Mouse (Mus musculus) frontal cortex, postnatal 10 days (tissue): ENCODE data around the gene Slc22a12.

Experiments used
- DNase-seq, 2 experiments: peaks; one replicate each; pipeline ENCODE4 v3.0.0; 2022; ENCODE audit warnings: low spot score in 2 of 2, mixed read lengths in 1 of 2

The Slc22a12 gene

DNA sequence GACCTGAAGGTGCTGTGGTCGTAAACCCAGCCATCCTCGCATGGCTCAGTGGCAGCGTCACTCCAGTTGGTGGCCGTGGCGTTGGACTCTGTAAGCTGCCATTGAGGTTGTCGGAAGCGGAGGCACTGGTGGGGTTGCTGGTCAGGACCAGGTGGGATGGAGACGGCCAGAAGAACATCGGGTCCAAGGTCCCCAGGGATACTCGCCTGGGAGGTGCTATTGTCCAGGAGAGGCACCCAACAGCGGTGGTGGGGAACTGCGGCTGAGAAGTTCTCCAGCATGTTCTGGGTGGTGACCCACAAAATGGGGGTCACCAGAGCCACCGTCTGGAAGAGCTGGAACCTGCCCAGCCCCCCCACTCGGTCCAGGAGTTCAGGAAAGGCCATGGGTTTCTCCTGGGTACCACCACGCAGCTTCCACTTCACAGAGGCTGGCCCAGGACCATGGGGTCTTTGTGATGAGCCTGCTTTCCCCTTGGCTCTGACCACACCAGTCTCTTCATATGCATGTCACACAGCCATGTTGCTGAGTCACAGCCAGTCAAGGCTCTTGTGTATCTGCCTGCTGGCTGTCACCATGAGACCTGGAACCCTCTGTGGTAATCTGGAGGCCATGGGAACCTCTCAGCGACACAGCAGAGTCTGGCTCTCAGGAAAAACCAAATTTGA, at the start of gene Slc22a12:
TSS of gene Slc22a12 (minus strand) at position 666 of the 668 bp plus-strand sequence.
- DNase-seq = peak in 1 of 2 experiments; percentile 7

- DNase-seq = no peak
These were observed 29.2 kb upstream of the Slc22a12 start for GRCm38 (mm10) chr19:6572001-6572400.

DNA sequence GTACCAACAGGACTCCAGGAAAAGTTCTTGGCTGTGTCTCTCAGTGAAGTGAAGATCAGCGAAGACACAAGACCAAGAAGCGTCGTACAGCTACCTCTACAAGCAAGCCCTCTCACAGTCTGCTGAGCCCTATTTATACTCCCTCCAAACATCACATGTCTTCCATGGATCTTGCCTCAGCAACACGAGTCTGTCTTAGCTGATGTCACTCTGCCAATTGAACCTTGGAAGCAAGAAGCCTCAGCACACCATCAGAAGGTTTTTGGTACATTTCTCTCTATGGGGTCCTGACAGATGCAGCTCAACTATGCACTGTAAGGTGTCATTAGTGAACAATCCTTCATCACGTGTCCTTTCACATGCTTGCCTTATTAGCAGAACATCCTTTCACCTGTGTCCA, 28.6 kb upstream of the Slc22a12 start:
- DNase-seq = no peak

DNA sequence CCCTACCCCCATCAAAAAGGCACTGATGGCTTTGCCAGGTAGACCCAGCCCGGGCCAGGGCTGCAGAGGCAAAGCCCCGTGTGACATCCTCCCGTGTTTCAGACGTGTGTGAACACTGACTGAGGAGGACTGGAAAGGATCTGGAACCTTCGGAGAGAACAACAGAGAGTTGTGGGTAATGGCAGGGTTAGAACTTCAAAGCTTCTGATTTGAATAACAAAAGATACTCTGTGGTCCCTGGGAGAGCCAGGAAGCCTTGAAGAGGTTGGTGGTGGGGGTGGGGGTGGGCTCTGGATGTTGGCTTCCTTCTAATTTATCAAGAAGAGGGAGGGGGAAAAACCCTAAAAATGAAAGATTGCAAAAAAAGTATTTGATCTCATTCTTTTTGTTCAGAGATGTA, 26.7 kb upstream of the Slc22a12 start:
- DNase-seq = no peak

DNA sequence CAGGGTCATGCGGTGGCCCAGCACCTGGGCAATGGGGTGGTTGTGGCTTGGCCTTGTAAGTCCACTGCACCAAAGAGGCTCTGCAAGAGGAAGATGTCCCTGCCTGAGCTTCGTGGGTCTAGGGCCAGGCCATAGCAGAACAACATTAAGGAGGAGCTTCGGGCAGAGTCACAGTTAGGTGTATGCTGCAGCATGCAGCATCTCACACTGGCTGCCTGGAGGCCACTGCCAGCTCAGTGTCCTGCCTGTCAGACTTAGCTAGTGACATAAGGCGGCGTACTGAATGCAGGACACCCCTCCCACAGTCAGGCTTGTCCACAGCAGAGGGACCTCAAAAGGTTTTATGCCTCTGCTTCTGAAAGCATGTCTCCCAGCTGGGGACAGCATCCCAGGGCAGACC, 26.2 kb upstream of the Slc22a12 start:
- no peak for DNase-seq

DNA sequence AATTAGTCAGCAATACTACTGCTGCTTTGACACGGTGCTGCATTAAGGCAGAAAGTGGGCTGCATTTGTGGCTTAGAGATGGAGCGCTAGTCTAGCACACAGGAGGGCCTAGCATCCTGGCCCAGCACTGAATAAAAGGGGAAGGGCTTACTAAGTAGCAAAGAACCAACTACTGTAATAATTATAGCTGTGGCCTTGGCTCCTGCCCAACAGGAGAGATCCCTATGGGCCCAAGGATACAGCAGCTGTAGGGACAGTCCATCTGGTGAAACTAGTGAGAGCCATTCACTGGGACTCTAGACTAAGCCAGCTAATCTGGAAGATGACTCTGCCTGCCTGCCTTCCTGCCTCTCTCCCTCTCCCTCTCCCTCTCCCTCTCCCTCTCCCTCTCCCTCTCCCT, 23.6 kb upstream of the Slc22a12 start:
- no peak for DNase-seq

GRCm38 (mm10) chr19:6565136-6565535, 22.3 kb upstream of the Slc22a12 start:
- no peak for DNase-seq

DNA sequence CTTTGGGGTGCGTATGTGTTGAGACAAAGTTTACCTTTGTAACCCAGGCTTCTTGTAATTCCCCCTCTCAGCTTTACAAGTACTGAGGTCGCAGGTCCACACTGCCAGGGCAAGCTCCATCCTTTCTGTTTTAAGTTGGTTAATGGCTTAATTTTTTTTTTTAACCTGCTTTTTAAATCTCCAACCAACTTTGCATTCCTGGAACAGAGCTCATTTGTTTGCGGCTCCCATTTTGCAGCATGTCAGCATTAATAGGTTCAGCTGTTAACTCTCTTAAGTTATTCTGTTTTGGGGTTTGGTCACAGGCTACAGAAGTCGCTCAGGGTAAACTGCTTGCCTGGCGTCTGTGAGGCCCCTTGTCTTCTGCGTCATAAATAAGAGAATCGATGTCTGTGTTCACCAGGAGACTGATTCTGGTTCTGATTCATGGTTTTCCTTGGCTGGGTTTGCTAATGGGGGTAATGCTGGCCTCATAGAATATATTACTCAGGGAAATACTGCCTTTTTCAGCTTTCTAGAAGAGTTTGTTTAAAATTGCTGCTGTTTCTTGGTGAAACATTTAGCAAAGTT, 17.5 kb upstream of the Slc22a12 start:
- DNase-seq = no peak

DNA sequence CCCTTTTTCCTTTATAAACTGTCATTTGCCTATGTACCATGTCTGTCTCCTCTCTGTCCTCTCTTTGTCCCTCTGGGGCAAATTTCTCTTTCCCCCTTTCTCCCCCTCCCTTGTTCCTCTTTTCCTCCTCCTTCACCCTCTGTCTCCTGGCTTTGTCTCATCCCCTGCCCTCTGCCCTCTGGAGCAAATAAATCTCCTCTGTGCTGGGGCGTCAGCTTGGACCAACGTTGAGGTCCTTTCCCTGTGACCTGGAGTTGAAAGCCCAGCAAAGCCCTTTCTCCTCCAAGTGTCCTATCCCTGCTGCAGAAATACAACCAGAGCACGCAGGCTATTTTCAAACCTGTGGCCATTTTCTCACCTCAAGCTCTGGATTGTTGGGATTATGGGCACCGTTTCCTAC, 16.7 kb upstream of the Slc22a12 start:
- DNase-seq = no peak

- no peak for DNase-seq
These were observed 11.2 kb upstream of the Slc22a12 start for GRCm38 (mm10) chr19:6553819-6554582.

DNA sequence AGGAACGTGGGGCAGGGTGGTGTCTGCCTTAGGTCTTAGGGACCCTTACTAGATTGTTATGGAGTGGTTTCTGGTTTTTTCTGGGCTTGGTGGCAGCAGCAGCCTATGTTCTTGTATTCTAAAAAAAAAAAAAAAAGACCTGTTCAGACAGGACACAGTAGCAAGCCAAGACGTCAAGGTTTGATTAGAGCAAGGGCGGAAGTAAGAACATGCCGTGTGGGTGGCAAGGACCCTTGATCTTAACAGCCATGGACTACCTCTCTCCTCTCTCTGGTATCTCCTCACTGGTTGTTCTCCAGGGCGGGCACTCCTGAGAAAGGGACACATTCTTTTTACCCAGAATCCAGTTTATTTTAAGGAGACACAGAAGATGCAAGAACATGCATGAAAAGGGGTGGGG, 10.3 kb upstream of the Slc22a12 start:
- DNase-seq = no peak

- peak; percentile 68 to 71 for DNase-seq
These were observed 9.6 kb upstream of the Slc22a12 start for GRCm38 (mm10) chr19:6552302-6553028.

DNA sequence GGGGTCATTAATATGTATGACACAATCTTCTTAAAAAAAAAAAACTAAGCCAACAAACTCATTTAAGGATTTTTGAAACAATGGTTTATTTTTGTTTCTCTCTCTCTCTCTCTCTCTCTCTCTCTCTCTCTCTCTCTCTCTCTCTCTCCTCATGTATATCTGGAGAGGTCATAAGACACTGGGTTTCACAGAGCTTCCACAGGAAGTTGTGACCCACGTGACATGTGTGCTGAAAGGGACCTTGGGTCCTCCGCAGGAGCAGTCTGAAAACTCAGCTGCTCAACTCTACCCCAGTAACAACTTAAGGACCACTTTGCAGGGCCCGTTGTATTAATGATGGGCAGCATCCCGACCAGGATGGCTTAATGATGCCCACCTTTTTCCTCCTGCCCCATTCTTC, 8.4 kb upstream of the Slc22a12 start:
- DNase-seq = no peak

GRCm38 (mm10) chr19:6549566-6549965, 6.7 kb upstream of the Slc22a12 start:
- DNase-seq = no peak

GRCm38 (mm10) chr19:6548431-6549410, 5.9 kb upstream of the Slc22a12 start:
- peak in 1 of 2 experiments; percentile 56 for DNase-seq

- no peak for DNase-seq
These were observed 5.0 kb upstream of the Slc22a12 start for GRCm38 (mm10) chr19:6547801-6548200.

DNA sequence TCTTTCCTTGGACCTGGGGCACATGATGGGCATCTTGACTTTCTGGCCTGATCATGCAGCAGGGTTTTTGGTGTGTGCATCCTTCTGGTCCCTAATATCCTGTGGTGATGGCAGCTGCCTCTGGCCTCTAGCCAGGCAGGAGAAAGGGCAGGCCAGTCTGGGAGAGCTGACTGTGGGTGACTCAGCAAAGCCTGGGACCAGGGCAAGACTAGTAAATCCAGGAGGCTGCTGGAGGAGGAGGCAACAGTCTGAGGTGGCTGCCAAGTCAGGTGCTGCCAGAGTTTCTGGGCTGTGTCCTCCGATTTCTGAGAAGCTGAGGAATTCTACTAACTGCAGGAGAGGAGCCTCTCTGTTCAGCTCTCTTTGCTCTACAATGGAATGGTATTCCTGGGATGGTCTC, 3.3 kb upstream of the Slc22a12 start:
- DNase-seq = no peak

- no peak for DNase-seq
These were observed 2.6 kb upstream of the Slc22a12 start for GRCm38 (mm10) chr19:6545481-6545880.

DNA sequence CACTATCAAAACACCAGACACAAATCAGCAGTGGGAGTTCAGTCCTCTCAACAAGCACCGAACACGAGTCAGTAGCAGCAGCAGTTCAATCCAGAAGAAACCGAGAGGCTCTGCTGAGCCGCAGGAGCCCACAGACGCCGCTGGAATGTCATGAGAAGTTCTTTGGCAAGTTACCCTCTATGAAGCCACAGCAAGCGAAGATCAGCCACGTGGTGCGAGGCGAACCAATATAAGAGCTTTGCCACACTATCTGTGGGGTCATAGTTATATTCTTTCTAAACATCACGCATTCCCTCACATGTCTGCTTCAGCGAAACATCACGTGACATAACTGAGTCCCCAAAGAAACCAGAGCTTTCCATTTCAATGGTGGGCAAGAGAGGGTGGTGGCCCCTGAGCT, 1.9 kb upstream of the Slc22a12 start:
- DNase-seq = no peak

DNA sequence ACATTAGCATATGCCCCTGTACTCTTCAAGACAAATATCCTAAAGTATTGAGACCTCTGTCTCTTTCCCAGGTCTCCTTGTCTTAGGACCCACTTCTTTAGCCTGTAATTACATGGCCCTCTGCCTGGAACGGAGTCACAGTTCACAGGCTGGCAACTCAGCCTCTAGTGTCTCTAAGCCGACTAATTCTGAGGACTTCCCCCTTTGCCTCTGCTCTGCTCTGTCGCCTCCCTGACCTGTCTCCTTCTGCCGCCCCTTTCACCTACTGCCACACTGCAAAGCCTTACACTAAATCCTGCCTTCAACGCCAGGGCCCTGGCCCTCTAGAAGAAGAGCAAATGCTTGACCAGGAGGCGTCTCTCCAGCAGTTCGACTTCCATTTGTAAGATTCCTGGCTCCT, 686 bp upstream of the Slc22a12 start:
- no peak for DNase-seq

DNA sequence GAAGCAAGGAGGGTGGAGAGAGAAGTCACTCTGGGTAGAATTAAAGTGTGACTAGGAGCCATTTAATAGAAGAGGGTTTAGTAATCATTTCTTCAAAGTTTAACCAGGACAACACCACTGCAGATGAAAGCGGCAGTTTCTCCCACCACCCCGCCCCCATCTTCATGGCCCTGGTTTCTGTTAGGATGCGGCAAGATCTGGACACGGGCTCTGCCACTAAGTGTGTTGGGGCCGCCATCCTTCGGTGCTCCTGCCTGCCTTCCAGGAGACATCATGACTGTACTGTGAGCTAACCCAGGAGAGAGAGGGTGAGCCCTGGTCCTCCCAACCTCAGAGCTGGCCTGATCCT, 177 bp upstream of the Slc22a12 start:
- DNase-seq = no peak
